Mouse (Mus musculus) cerebellum, postnatal 4 days (tissue): Measurements from ENCODE around the gene Scgb2b24.

Experiments used
- DNase-seq, 2 experiments: peaks; one replicate each; pipeline ENCODE4 v3.0.0; 2022; ENCODE audit warnings: low spot score in 2 of 2, mixed read lengths in 1 of 2

Scgb2b24 gene

GRCm38 (mm10) chr7:33739212-33739611 is at the start of gene Scgb2b24:
TSS of gene Scgb2b24 (minus strand) at chr7:33739312.
- DNase-seq = no peak

- DNase-seq = no peak
These were observed 4.4 kb upstream of the Scgb2b24 start, which contains the start of gene Scgb1b24 for GRCm38 (mm10) chr7:33743499-33743898. TSS of gene Scgb1b24 (plus strand) at chr7:33743799.

- DNase-seq = no peak
These were observed 49.2 kb downstream of the Scgb2b24 start for GRCm38 (mm10) chr7:33689864-33690263.
